Mouse (Mus musculus) gastrocnemius, postnatal 25 days (tissue): ENCODE measurements at regions not wholly inside any gene's neighbourhood (a gene's known extent, or its start where the extent isn't known, plus 50 kb on each side); places are given as distances from the start of the nearest gene placed in this dataset.
"Not testable (repeated sequence)": the region's sequence is repeated elsewhere in the genome, so short reads cannot be mapped to it uniquely, and the experiment has no call there.

Experiments used
- DNase-seq: peaks from one replicate; pipeline ENCODE4 v3.0.0; 2022

- no peak for DNase-seq
Measured at GRCm38 (mm10) chr8:8978969-8979368, 288.6 kb upstream of the Arglu1 start.

- no peak for DNase-seq
Measured at GRCm38 (mm10) chr8:8973769-8974168, 283.4 kb upstream of the Arglu1 start.

GRCm38 (mm10) chr8:8973334-8973733 lies 283.0 kb upstream of the Arglu1 start:
- no peak for DNase-seq

GRCm38 (mm10) chr8:8970776-8971175 lies 280.5 kb upstream of the Arglu1 start:
- DNase-seq = no peak

GRCm38 (mm10) chr8:8970346-8970745 lies 280.0 kb upstream of the Arglu1 start:
- no peak for DNase-seq

GRCm38 (mm10) chr8:8969112-8969950 lies 279.0 kb upstream of the Arglu1 start:
- DNase-seq = no peak

GRCm38 (mm10) chr8:8966658-8967048 lies 276.3 kb upstream of the Arglu1 start:
- no peak for DNase-seq

GRCm38 (mm10) chr8:8965983-8966657 lies 275.8 kb upstream of the Arglu1 start:
- no peak for DNase-seq

GRCm38 (mm10) chr8:8960221-8960620 lies 269.9 kb upstream of the Arglu1 start:
- no peak for DNase-seq

- DNase-seq = no peak
Measured at GRCm38 (mm10) chr8:8959787-8960093, 269.4 kb upstream of the Arglu1 start.

GRCm38 (mm10) chr8:8959021-8959786 lies 268.9 kb upstream of the Arglu1 start:
- no peak for DNase-seq

- DNase-seq = not testable (repeated sequence)
Measured at GRCm38 (mm10) chr8:8958140-8958539, 267.8 kb upstream of the Arglu1 start.

- DNase-seq = no peak
Measured at GRCm38 (mm10) chr8:8952212-8952611, 261.9 kb upstream of the Arglu1 start.

GRCm38 (mm10) chr8:8951186-8951585 lies 260.9 kb upstream of the Arglu1 start:
- DNase-seq = no peak

GRCm38 (mm10) chr8:8947516-8948161 lies 257.3 kb upstream of the Arglu1 start:
- no peak for DNase-seq

- no peak for DNase-seq
Measured at GRCm38 (mm10) chr8:8942991-8943390, 252.7 kb upstream of the Arglu1 start.

- no peak for DNase-seq
Measured at GRCm38 (mm10) chr8:8940899-8941298, 250.6 kb upstream of the Arglu1 start.

GRCm38 (mm10) chr8:8938536-8938935 lies 248.2 kb upstream of the Arglu1 start:
- DNase-seq = no peak

- no peak for DNase-seq
Measured at GRCm38 (mm10) chr8:8932466-8932865, 242.1 kb upstream of the Arglu1 start.

GRCm38 (mm10) chr8:8931746-8932145 lies 241.4 kb upstream of the Arglu1 start:
- DNase-seq = no peak

GRCm38 (mm10) chr8:8928074-8928862 lies 237.9 kb upstream of the Arglu1 start:
- DNase-seq = no peak

- no peak for DNase-seq
Measured at GRCm38 (mm10) chr8:8921446-8921845, 231.1 kb upstream of the Arglu1 start.
